Mouse (Mus musculus) spleen, adult 2 months (tissue): Measurements from ENCODE around the gene Gmds.

Experiments used
- CTCF ChIP-seq: fragments of 200-500 bp; IDR thresholded peaks from 2 replicates; pipeline ENCODE4 v1.5.1; 2011; ENCODE audit warnings: mild to moderate bottlenecking, inconsistent platforms; ENCODE audit not compliant: insufficient read depth, insufficient read length, insufficient replicate concordance; ENCODE audit errors: extremely low read depth
- POLR2A ChIP-seq: fragments of 200-500 bp; IDR thresholded peaks from 2 replicates; pipeline ENCODE4 v1.6.1; 2011; ENCODE audit warnings: low read depth, low read length, inconsistent platforms

DNA sequence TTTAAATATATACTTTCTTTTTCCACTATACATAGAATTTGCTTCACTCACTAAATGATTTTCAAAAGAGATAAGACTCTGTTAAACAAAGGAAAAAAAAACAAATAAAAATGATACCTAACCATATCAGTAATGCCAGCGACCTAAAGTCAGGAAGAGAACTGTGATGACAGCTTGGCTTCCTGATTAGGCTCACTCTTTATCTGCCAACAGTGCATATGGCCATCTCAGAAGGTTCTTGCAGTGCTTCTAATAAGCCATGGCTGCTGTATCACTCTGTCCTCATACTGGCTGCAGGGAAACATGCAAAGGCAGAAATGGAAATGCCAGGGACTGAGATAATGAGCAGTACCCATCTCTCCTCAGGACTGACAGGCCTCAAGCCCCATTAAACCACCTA lies 192.6 kb downstream of the Gmds start:
- TF ChIP-seq POLR2A: no peak
- no peak for TF ChIP-seq CTCF
